Mouse (Mus musculus): ENCODE measurements around the gene Pramef20.
A peak's percentile ranks its signal among the peaks of the same experiment; 100 is the strongest.
"Not testable (repeated sequence)": the region's sequence is repeated elsewhere in the genome, so short reads cannot be mapped to it uniquely, and the experiment has no call there.

Gene Pramef20

GRCm38 (mm10) chr4:144377911-144378310, at the start of gene Pramef20:
Pramef20 (minus strand) TSS chr4:144377933.
- DNase-seq = no peak

GRCm38 (mm10) chr4:144424590-144424989, 46.9 kb upstream of the Pramef20 start:
- no peak for DNase-seq

GRCm38 (mm10) chr4:144420644-144421043, 42.9 kb upstream of the Pramef20 start:
- no peak for DNase-seq

GRCm38 (mm10) chr4:144408290-144408689, 30.6 kb upstream of the Pramef20 start, which contains the start of gene Pramef12:
Pramef12 (minus strand) TSS chr4:144408464.
- no peak for DNase-seq

GRCm38 (mm10) chr4:144406261-144406660, 28.5 kb upstream of the Pramef20 start:
- DNase-seq = no peak

- DNase-seq = peak; percentile 6
Measured at GRCm38 (mm10) chr4:144404456-144405086, 26.8 kb upstream of the Pramef20 start.

GRCm38 (mm10) chr4:144402712-144403111, 25.0 kb upstream of the Pramef20 start:
- no peak for DNase-seq

GRCm38 (mm10) chr4:144396316-144396715, 18.6 kb upstream of the Pramef20 start:
- no peak for DNase-seq

- not testable (repeated sequence) for DNase-seq
Measured at GRCm38 (mm10) chr4:144357642-144358041, 20.1 kb downstream of the Pramef20 start, which contains the start of gene Gm13119. Gm13119 (plus strand) TSS chr4:144357942.

- DNase-seq = not testable (repeated sequence)
Measured at GRCm38 (mm10) chr4:144335856-144336255, 41.9 kb downstream of the Pramef20 start.

- DNase-seq = not testable (repeated sequence)
Measured at GRCm38 (mm10) chr4:144329949-144330348, 47.8 kb downstream of the Pramef20 start, which contains the start of gene Gm13128. Gm13128 (plus strand) TSS chr4:144330249.

All from thymus, postnatal 14 days (tissue).